Mouse (Mus musculus) thymus, postnatal 4 days (tissue): ENCODE measurements at regions not wholly inside any gene's neighbourhood (a gene's known extent, or its start where the extent isn't known, plus 50 kb on each side); places are given as distances from the start of the nearest gene placed in this dataset.
A peak's percentile ranks its signal among the peaks of the same experiment; 100 is the strongest.

ENCODE experiments used
- DNase-seq: peaks from one replicate; pipeline ENCODE4 v3.0.0; 2021

- DNase-seq: no peak
These were observed 137.8 kb downstream of the Pfkfb3 start for GRCm38 (mm10) chr2:11416122-11416521.

- no peak for DNase-seq
These were observed 141.4 kb downstream of the Pfkfb3 start for GRCm38 (mm10) chr2:11412521-11412920.

GRCm38 (mm10) chr2:11408497-11408896, 145.4 kb downstream of the Pfkfb3 start:
- no peak for DNase-seq

- no peak for DNase-seq
These were observed 147.7 kb downstream of the Pfkfb3 start for GRCm38 (mm10) chr2:11406103-11406615.

- no peak for DNase-seq
These were observed 151.5 kb downstream of the Pfkfb3 start for GRCm38 (mm10) chr2:11402218-11402848.

GRCm38 (mm10) chr2:11399411-11399810, 154.5 kb downstream of the Pfkfb3 start:
- DNase-seq: no peak

GRCm38 (mm10) chr2:11398949-11399348, 154.9 kb downstream of the Pfkfb3 start:
- no peak for DNase-seq

GRCm38 (mm10) chr2:11398391-11398790, 155.5 kb downstream of the Pfkfb3 start:
- no peak for DNase-seq

- DNase-seq: peak; percentile 35
These were observed 157.0 kb downstream of the Pfkfb3 start for GRCm38 (mm10) chr2:11396835-11397234.

GRCm38 (mm10) chr2:11394675-11395349, 159.1 kb downstream of the Pfkfb3 start:
- DNase-seq: no peak

- no peak for DNase-seq
These were observed 162.2 kb downstream of the Pfkfb3 start for GRCm38 (mm10) chr2:11391725-11392124.

GRCm38 (mm10) chr2:11390667-11391334, 163.1 kb downstream of the Pfkfb3 start:
- DNase-seq: no peak

GRCm38 (mm10) chr2:11387623-11388022, 166.3 kb downstream of the Pfkfb3 start:
- no peak for DNase-seq

- DNase-seq: no peak
These were observed 170.1 kb downstream of the Pfkfb3 start for GRCm38 (mm10) chr2:11383815-11384214.

GRCm38 (mm10) chr2:11377213-11377612, 176.7 kb downstream of the Pfkfb3 start:
- no peak for DNase-seq

- no peak for DNase-seq
These were observed 178.0 kb downstream of the Pfkfb3 start for GRCm38 (mm10) chr2:11375726-11376454.

- DNase-seq: peak; percentile 43
These were observed 178.8 kb downstream of the Pfkfb3 start for GRCm38 (mm10) chr2:11375092-11375491.

GRCm38 (mm10) chr2:11370273-11370672, 183.6 kb downstream of the Pfkfb3 start:
- no peak for DNase-seq

GRCm38 (mm10) chr2:11367319-11367718, 186.6 kb downstream of the Pfkfb3 start:
- no peak for DNase-seq

- no peak for DNase-seq
These were observed 188.1 kb downstream of the Pfkfb3 start for GRCm38 (mm10) chr2:11365815-11366214.

- DNase-seq: no peak
These were observed 188.5 kb downstream of the Pfkfb3 start for GRCm38 (mm10) chr2:11365371-11365770.

GRCm38 (mm10) chr2:11364111-11364510, 189.8 kb downstream of the Pfkfb3 start:
- no peak for DNase-seq

- DNase-seq: no peak
These were observed 190.8 kb downstream of the Pfkfb3 start for GRCm38 (mm10) chr2:11363061-11363464.
